Mouse (Mus musculus) limb, embryonic 13.5 days (tissue): Measurements from ENCODE around the gene Abhd17c. TPM values are rescaled to one million over a fixed set of nuclear protein-coding genes. Genes with fewer than 3 reads are reported as not detected.

Experiments used
- ATAC-seq: fragments of 200-750 bp; cut with Nextera tagmentation; 2 replicates; pipeline ENCODE4 v1.8.0; 2017; ENCODE audit warnings: low read depth, moderate number of reproducible peaks, moderate TSS enrichment; ENCODE audit not compliant: low FRiP score
- H3K27ac ChIP-seq: fragments of 300-500 bp; sonication (generic); 2 replicates; pipeline ENCODE4 v1.5.1; 2015; ENCODE audit warnings: inconsistent platforms, mild to moderate bottlenecking, moderate library complexity
- H3K27me3 ChIP-seq: fragments of 300-500 bp; sonication (generic); 2 replicates; pipeline ENCODE4 v1.6.1; 2015; ENCODE audit warnings: mild to moderate bottlenecking, inconsistent platforms
- H3K36me3 ChIP-seq: fragments of 300-500 bp; sonication (generic); 2 replicates; pipeline ENCODE4 v1.6.1; 2015; ENCODE audit warnings: inconsistent platforms, mild to moderate bottlenecking, moderate library complexity
- H3K4me1 ChIP-seq: fragments of 300-500 bp; sonication (generic); 2 replicates; pipeline ENCODE4 v1.6.1; 2015; ENCODE audit warnings: inconsistent platforms
- H3K4me2 ChIP-seq: fragments of 300-500 bp; sonication (generic); replicated peaks from 2 replicates; pipeline ENCODE4 v1.6.1; 2015; ENCODE audit warnings: inconsistent platforms, mild to moderate bottlenecking, moderate library complexity
- H3K4me3 ChIP-seq: fragments of 300-500 bp; sonication (generic); 2 replicates; pipeline ENCODE4 v1.5.1; 2015; ENCODE audit warnings: moderate library complexity, mild to moderate bottlenecking, inconsistent platforms
- H3K9ac ChIP-seq: fragments of 300-500 bp; sonication (generic); 2 replicates; pipeline ENCODE4 v1.6.1; 2015; ENCODE audit warnings: mild to moderate bottlenecking, inconsistent platforms
- H3K9me3 ChIP-seq: fragments of 300-500 bp; sonication (generic); 2 replicates; pipeline ENCODE4 v1.6.1; 2016; ENCODE audit warnings: inconsistent platforms
- WGBS: fragments of 180-500 bp; shearing (Covaris S2); methylation state at CpG from one replicate; pipeline ENCODE4 v1.1.7; 2015; 5-methylcytosine and 5-hydroxymethylcytosine counted together
- polyA plus RNA-seq: library from polyadenylated mRNA; unstranded; fragments of >200 nt; fragmentation: Nextera tagmentation; extraction: Ambion mirVana; gene quantifications from 2 replicates; pipeline ENCODE4 v1.2.1, GENCODE M21; 2015

Abhd17c gene
- polyA plus RNA-seq, 1 experiment from 2014 or later: 25.4 TPM

GRCm38 (mm10) chr7:84113035-84113390 lies 38.7 kb downstream of the Abhd17c start:
- ATAC-seq: no peak
- peaks cover 40% of the 10 kb centered on the region for H3K36me3 ChIP-seq
- H3K9me3 ChIP-seq: no peaks in the 10 kb centered on the region
- peaks cover 21% of the 10 kb centered on the region for H3K4me1 ChIP-seq
- H3K27me3 ChIP-seq: no peaks in the 10 kb centered on the region
- no peak overlapping the region for H3K4me2 ChIP-seq
- 86% methylated on average over 8 of the region's 8 CpGs for WGBS
- no peak overlapping the region for H3K9ac ChIP-seq
- H3K4me3 ChIP-seq: no peak overlapping the region
- H3K27ac ChIP-seq: no peak overlapping the region

- no peak for ATAC-seq
- Histone ChIP-seq H3K4me1 (peaks cover 16% of the 10 kb centered on the region), H3K4me3 (no peak overlapping the region), H3K9ac (no peak overlapping the region), H3K27ac (no peak overlapping the region), H3K9me3 (no peaks in the 10 kb centered on the region), H3K4me2 (no peak overlapping the region), H3K36me3 (peaks cover 44% of the 10 kb centered on the region), H3K27me3 (no peaks in the 10 kb centered on the region)
- 84% methylated on average over 6 of the region's 6 CpGs for WGBS
These were observed 39.2 kb downstream of the Abhd17c start for GRCm38 (mm10) chr7:84112351-84113034.

DNA sequence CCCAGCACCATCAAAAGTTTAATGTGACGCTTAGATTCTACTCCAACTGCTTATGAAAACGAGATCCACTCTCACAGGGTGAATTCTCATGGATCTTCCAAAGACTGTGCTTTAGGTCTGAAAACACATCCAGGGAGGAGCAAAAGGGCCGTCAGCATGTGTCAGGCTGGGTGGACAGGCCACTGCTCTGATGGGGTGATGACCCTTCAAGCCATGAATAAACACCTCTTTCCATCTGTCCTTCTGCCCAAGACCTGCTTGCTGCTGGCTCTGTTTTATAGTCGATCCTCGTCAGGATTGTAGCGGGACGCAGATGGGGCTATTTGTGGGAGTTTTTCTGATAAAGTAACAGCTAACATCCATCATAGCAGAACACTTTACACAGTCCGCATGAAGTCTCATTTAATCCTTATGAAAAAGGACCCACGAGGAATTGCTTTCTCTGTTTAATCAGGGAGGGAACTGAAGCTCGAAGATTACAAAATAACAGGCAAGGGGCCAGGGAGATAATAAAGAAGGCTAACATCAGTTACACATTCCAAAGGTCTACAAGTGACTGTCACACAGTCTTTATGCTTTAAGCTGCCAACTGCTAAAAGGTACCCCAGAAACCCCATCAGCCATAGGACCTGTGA lies 39.9 kb downstream of the Abhd17c start:
- Histone ChIP-seq H3K36me3 (peaks cover 49% of the 10 kb centered on the region), H3K4me1 (peaks cover 9% of the 10 kb centered on the region), H3K9me3 (no peaks in the 10 kb centered on the region), H3K4me2 (no peak overlapping the region), H3K27ac (no peak overlapping the region), H3K27me3 (no peaks in the 10 kb centered on the region), H3K9ac (no peak overlapping the region), H3K4me3 (no peak overlapping the region)
- WGBS: 73% methylated on average over 10 of the region's 10 CpGs
- no peak for ATAC-seq

- 97% methylated on average over 1 of the region's 1 CpGs for WGBS
- H3K4me2 ChIP-seq: no peak overlapping the region
- no peak overlapping the region for H3K9ac ChIP-seq
- H3K9me3 ChIP-seq: no peaks in the 10 kb centered on the region
- ATAC-seq: no peak
- no peak overlapping the region for H3K27ac ChIP-seq
- no peak overlapping the region for H3K4me3 ChIP-seq
- H3K4me1 ChIP-seq: no peaks in the 10 kb centered on the region
- H3K27me3 ChIP-seq: no peaks in the 10 kb centered on the region
- peaks cover 32% of the 10 kb centered on the region for H3K36me3 ChIP-seq
These were observed 44.8 kb downstream of the Abhd17c start for GRCm38 (mm10) chr7:84106942-84107341.

DNA sequence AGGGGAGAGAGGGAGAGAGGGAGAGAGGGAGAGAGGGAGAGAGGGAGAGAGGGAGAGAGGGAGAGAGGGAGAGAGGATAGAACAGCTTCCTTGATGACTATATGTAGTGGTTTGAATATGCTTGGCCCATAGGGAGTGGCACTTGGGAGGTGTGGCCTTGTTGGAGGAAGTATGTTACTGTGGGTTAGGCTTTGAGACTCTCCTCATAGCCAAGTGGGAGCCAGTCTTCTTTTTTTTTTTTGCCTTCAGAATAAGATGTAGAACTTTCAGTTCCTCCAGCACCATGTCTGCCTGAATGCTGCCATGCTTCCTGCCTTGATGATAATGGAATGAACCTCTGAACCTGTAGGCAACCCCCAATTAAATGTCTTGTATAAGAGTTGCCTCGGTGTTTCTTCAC lies 49.1 kb downstream of the Abhd17c start:
- Histone ChIP-seq H3K4me3 (no peak overlapping the region), H3K4me2 (no peak overlapping the region), H3K9ac (no peak overlapping the region), H3K27me3 (no peaks in the 10 kb centered on the region), H3K9me3 (no peaks in the 10 kb centered on the region), H3K27ac (no peak overlapping the region), H3K36me3 (peaks cover 6% of the 10 kb centered on the region), H3K4me1 (no peaks in the 10 kb centered on the region)
- WGBS: 93% methylated on average over 1 of the region's 1 CpGs
- no peak for ATAC-seq

DNA sequence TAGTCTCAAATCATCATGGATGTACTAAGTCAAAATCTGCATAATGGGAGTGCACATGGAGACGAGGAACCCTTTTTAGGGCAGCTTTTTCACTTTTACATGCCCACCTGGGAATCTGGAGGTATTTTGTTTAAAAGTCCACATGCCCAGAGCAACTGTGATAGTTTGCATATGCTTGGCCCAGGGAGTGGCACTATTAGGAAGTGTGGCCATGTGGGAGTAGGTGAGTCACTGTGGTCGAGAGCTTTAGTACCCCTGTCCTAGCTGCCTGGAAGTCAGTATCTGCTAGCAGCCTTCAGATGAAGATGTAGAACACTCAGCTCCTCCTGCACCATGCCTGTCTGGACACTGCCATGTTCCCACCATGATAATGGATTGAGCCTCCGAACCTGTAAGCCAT lies 51.0 kb downstream of the Abhd17c start:
- H3K9ac ChIP-seq: no peak overlapping the region
- no peaks in the 10 kb centered on the region for H3K27me3 ChIP-seq
- H3K4me2 ChIP-seq: no peak overlapping the region
- ATAC-seq: no peak
- H3K4me1 ChIP-seq: no peaks in the 10 kb centered on the region
- H3K9me3 ChIP-seq: no peaks in the 10 kb centered on the region
- H3K36me3 ChIP-seq: no peaks in the 10 kb centered on the region
- H3K4me3 ChIP-seq: no peak overlapping the region
- no peak overlapping the region for H3K27ac ChIP-seq
- 76% methylated on average over 3 of the region's 3 CpGs for WGBS

- no peak overlapping the region for H3K9ac ChIP-seq
- no peaks in the 10 kb centered on the region for H3K27me3 ChIP-seq
- H3K9me3 ChIP-seq: no peaks in the 10 kb centered on the region
- H3K36me3 ChIP-seq: no peaks in the 10 kb centered on the region
- H3K4me3 ChIP-seq: no peak overlapping the region
- H3K4me2 ChIP-seq: no peak overlapping the region
- H3K27ac ChIP-seq: no peak overlapping the region
- no peak for ATAC-seq
- no peaks in the 10 kb centered on the region for H3K4me1 ChIP-seq
- 88% methylated on average over 1 of the region's 1 CpGs for WGBS
These were observed 53.6 kb downstream of the Abhd17c start for GRCm38 (mm10) chr7:84098098-84098497.

DNA sequence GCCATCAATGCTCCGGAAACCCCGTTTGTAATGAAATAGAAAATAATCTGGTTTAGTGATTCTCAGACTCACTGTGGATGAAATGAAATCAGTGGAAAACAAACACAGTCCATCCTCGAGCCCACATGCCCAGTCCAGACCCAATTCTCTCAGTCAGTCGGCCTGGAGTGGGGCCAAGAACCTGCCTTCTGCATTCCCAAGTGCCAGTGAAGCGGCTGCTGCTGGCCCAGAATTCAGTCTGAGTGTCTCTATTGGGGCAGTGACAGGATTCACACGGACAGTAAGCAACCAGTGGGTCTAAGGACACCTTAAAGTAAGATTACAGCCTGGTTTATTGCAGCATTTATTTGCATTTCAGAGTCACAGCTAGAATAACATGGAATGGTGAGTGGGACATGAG lies 55.2 kb downstream of the Abhd17c start:
- Histone ChIP-seq H3K27me3 (no peaks in the 10 kb centered on the region), H3K36me3 (no peaks in the 10 kb centered on the region), H3K4me1 (no peaks in the 10 kb centered on the region), H3K4me3 (no peak overlapping the region), H3K27ac (no peak overlapping the region), H3K9ac (no peak overlapping the region), H3K4me2 (no peak overlapping the region), H3K9me3 (no peaks in the 10 kb centered on the region)
- no peak for ATAC-seq
- 71% methylated on average over 6 of the region's 6 CpGs for WGBS

DNA sequence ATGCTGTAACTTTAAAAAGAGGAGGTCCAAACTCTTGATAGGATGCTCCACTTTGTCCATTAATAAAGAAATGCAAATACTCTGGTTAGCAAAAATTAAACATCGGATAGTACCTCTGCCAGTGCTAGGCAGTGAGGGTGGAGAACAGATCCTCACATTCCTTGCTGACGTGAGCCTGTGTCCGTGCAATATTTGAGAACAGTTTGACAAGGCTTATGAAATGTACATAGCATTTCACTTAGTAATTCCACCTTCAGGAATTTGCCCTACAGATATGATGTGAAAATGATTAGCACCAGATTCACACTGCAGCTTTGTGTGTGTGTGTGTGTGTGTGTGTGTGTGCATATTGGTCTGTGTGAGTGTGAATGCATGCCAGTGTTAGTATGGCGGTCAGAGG lies 60.9 kb downstream of the Abhd17c start:
- WGBS: 65% methylated on average over 4 of the region's 4 CpGs
- H3K4me2 ChIP-seq: no peak overlapping the region

GRCm38 (mm10) chr7:84089777-84090176 lies 61.9 kb downstream of the Abhd17c start:
- H3K27me3 ChIP-seq: peaks cover 34% of the 10 kb centered on the region
- WGBS: 25% methylated on average over 1 of the region's 1 CpGs
- no peak for ATAC-seq
- no peak overlapping the region for H3K27ac ChIP-seq
- H3K9me3 ChIP-seq: no peaks in the 10 kb centered on the region
- peaks cover 18% of the 10 kb centered on the region for H3K4me1 ChIP-seq
- no peaks in the 10 kb centered on the region for H3K36me3 ChIP-seq
- H3K9ac ChIP-seq: no peak overlapping the region
- no peak overlapping the region for H3K4me2 ChIP-seq
- no peak overlapping the region for H3K4me3 ChIP-seq

More for the DNA sequence above, 60.9 kb downstream of the Abhd17c start:
- H3K9ac ChIP-seq: no peak overlapping the region
- no peak for ATAC-seq
- no peaks in the 10 kb centered on the region for H3K9me3 ChIP-seq
- H3K4me1 ChIP-seq: peaks cover 10% of the 10 kb centered on the region
- H3K27me3 ChIP-seq: peaks cover 23% of the 10 kb centered on the region
- H3K4me3 ChIP-seq: no peak overlapping the region
- no peak overlapping the region for H3K27ac ChIP-seq
- H3K36me3 ChIP-seq: no peaks in the 10 kb centered on the region

- no peak overlapping the region for H3K4me3 ChIP-seq
- no peaks in the 10 kb centered on the region for H3K36me3 ChIP-seq
- H3K4me2 ChIP-seq: no peak overlapping the region
- H3K27ac ChIP-seq: no peak overlapping the region
- H3K27me3 ChIP-seq: peaks cover 42% of the 10 kb centered on the region
- 9% methylated on average over 4 of the region's 4 CpGs for WGBS
- no peak overlapping the region for H3K9ac ChIP-seq
- peaks cover 18% of the 10 kb centered on the region for H3K4me1 ChIP-seq
- no peaks in the 10 kb centered on the region for H3K9me3 ChIP-seq
- no peak for ATAC-seq
These were observed 62.7 kb downstream of the Abhd17c start for GRCm38 (mm10) chr7:84088971-84089370.

- Histone ChIP-seq H3K4me1 (peaks cover 18% of the 10 kb centered on the region), H3K4me3 (no peak overlapping the region), H3K4me2 (no peak overlapping the region), H3K36me3 (no peaks in the 10 kb centered on the region), H3K27me3 (peaks cover 44% of the 10 kb centered on the region), H3K9me3 (no peaks in the 10 kb centered on the region), H3K27ac (no peak overlapping the region), H3K9ac (no peak overlapping the region)
- no peak for ATAC-seq
- 68% methylated on average over 3 of the region's 3 CpGs for WGBS
These were observed 63.5 kb downstream of the Abhd17c start for GRCm38 (mm10) chr7:84088191-84088590.
